Mouse (Mus musculus): ENCODE data around the gene Pyroxd1. TPM values are rescaled to one million over a fixed set of nuclear protein-coding genes. Genes with fewer than 3 reads are reported as not detected.

Pyroxd1 gene
- 12.2 and 15.5 TPM in 2 replicates for polyA plus RNA-seq (2012; rRNA removed)

GRCm38 (mm10) chr6:142345440-142346038 is at the start of gene Pyroxd1:
Gene Pyroxd1 (plus strand): TSS chr6:142345654.
- no peak for TF ChIP-seq POLR2A (IDR thresholded peaks at IDR 0.05; ENCODE audit: borderline replicate concordance, extremely low read depth, insufficient read depth, insufficient read length, poor library complexity, severe bottlenecking)
- TF ChIP-seq CTCF (IDR thresholded peaks at IDR 0.05; ENCODE audit: borderline replicate concordance, extremely low read depth, insufficient read depth, insufficient read length), result no peak
- peak; percentile 98 for DNase-seq (ENCODE audit: low read depth)

GRCm38 (mm10) chr6:142298098-142298497 is 47.4 kb upstream of the Pyroxd1 start, which contains the start of gene Iapp:
Gene Iapp (plus strand): TSS chr6:142298423.
- no peak for TF ChIP-seq POLR2A (IDR thresholded peaks at IDR 0.05; ENCODE audit: borderline replicate concordance, extremely low read depth, insufficient read depth, insufficient read length, poor library complexity, severe bottlenecking)
- TF ChIP-seq CTCF (IDR thresholded peaks at IDR 0.05; ENCODE audit: borderline replicate concordance, extremely low read depth, insufficient read depth, insufficient read length), result no peak
- peak; percentile 21 for DNase-seq (ENCODE audit: low read depth)

DNA sequence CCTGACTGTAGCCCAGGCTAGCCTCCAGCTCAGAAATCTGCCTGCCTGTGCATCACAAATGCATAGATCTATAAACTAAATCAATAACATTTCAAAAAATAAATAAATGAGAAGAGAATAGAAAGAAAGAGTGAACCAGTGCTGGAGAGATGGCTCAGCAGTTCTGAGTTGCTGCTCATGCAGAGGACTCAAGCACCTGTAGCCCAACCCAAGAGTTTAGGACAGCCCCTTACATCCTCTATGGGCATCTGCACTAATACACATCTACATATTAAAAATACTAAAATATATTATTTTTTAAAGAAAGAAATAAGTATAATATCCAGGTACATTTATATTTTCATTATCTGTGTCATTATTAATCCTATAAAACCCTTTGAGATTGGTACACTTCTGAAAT is 40.4 kb upstream of the Pyroxd1 start:
- no peak for DNase-seq (ENCODE audit: low read depth)
- TF ChIP-seq CTCF (IDR thresholded peaks at IDR 0.05; ENCODE audit: borderline replicate concordance, extremely low read depth, insufficient read depth, insufficient read length) (no peak), POLR2A (IDR thresholded peaks at IDR 0.05; ENCODE audit: borderline replicate concordance, extremely low read depth, insufficient read depth, insufficient read length, poor library complexity, severe bottlenecking) (no peak)

DNA sequence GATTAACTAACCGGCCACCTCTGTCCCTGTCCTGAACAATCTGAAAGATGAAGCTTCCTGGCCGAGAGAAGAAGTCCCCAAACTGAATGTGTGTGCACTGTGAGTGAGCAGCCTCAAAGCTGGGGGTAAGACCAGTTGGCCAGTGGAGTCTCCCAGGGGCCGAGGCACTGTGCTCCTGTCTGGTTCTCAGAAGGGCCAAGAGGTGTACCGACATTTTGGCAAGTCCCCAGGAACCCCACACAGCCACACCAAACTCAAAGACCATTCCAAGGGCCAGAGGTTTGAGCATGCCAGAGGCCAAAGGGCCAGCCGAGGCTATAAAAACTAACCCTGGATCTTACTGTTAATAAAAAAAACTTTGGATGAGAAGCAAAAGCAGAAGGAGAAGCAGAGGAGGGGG is 31.2 kb upstream of the Pyroxd1 start:
- TF ChIP-seq CTCF (IDR thresholded peaks at IDR 0.05; ENCODE audit: borderline replicate concordance, extremely low read depth, insufficient read depth, insufficient read length), result no peak
- TF ChIP-seq POLR2A (IDR thresholded peaks at IDR 0.05; ENCODE audit: borderline replicate concordance, extremely low read depth, insufficient read depth, insufficient read length, poor library complexity, severe bottlenecking), result no peak

DNA sequence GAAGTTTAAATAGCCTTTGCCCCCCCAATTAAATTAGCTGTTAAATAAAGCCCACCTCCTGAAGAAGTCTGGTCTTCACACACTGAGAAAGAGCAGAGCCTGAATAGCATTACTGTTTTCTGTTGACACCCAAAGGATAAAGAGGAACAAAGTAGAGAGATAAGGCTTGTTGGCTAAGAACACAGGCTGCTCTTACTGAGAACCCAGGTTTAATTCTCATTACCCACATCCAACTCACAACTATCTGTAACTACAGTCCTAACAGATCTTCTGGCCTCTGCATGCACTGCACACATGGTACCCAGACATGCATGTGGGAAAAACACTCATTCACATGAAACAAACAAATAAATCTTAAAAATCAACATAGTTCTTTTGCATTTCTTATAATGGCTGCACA is 28.3 kb upstream of the Pyroxd1 start:
- no peak for DNase-seq (ENCODE audit: low read depth)
- TF ChIP-seq POLR2A (IDR thresholded peaks at IDR 0.05; ENCODE audit: borderline replicate concordance, extremely low read depth, insufficient read depth, insufficient read length, poor library complexity, severe bottlenecking) (no peak), CTCF (IDR thresholded peaks at IDR 0.05; ENCODE audit: borderline replicate concordance, extremely low read depth, insufficient read depth, insufficient read length) (no peak)

More for the DNA sequence above, 31.2 kb upstream of the Pyroxd1 start:
- DNase-seq (ENCODE audit: low read depth), result no peak

- TF ChIP-seq POLR2A (IDR thresholded peaks at IDR 0.05; ENCODE audit: borderline replicate concordance, extremely low read depth, insufficient read depth, insufficient read length, poor library complexity, severe bottlenecking) (no peak), CTCF (IDR thresholded peaks at IDR 0.05; ENCODE audit: borderline replicate concordance, extremely low read depth, insufficient read depth, insufficient read length) (no peak)
Observed at GRCm38 (mm10) chr6:142322881-142323280, 22.6 kb upstream of the Pyroxd1 start, which contains the start of gene Slco1a5. Gene Slco1a5 (minus strand): TSS chr6:142322981.

GRCm38 (mm10) chr6:142326598-142326997 is 18.9 kb upstream of the Pyroxd1 start:
- TF ChIP-seq CTCF (IDR thresholded peaks at IDR 0.05; ENCODE audit: borderline replicate concordance, extremely low read depth, insufficient read depth, insufficient read length) (no peak), POLR2A (IDR thresholded peaks at IDR 0.05; ENCODE audit: borderline replicate concordance, extremely low read depth, insufficient read depth, insufficient read length, poor library complexity, severe bottlenecking) (no peak)
- no peak for DNase-seq (ENCODE audit: low read depth)

More at GRCm38 (mm10) chr6:142322881-142323280, 22.6 kb upstream of the Pyroxd1 start, which contains the start of gene Slco1a5:
- DNase-seq (ENCODE audit: low read depth), result no peak

GRCm38 (mm10) chr6:142329201-142329600 is 16.3 kb upstream of the Pyroxd1 start:
- no peak for DNase-seq (ENCODE audit: low read depth)
- TF ChIP-seq CTCF (IDR thresholded peaks at IDR 0.05; ENCODE audit: borderline replicate concordance, extremely low read depth, insufficient read depth, insufficient read length) (no peak), POLR2A (IDR thresholded peaks at IDR 0.05; ENCODE audit: borderline replicate concordance, extremely low read depth, insufficient read depth, insufficient read length, poor library complexity, severe bottlenecking) (no peak)

DNA sequence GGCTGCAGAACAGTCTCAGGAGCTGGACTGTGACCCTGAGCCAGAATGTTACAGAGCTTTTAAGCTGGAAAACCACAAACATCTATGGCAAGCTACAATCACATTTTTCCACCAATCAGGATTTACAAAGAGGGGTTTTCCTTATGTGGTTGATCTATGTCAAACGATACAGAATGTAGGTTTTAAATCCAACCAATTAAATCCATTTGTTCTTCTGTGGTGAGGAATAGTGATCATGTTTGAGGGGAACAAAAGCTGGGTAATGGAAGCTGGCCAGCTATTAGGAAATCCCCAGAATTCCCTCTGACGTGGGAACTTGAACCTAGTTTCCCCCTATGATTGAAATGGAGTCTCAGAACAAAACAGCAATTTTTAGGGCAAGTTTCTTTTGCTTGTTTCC is 6.5 kb upstream of the Pyroxd1 start:
- DNase-seq (ENCODE audit: low read depth), result no peak
- TF ChIP-seq POLR2A (IDR thresholded peaks at IDR 0.05; ENCODE audit: borderline replicate concordance, extremely low read depth, insufficient read depth, insufficient read length, poor library complexity, severe bottlenecking) (no peak), CTCF (IDR thresholded peaks at IDR 0.05; ENCODE audit: borderline replicate concordance, extremely low read depth, insufficient read depth, insufficient read length) (no peak)

GRCm38 (mm10) chr6:142339576-142339975 is 5.9 kb upstream of the Pyroxd1 start:
- TF ChIP-seq CTCF (IDR thresholded peaks at IDR 0.05; ENCODE audit: borderline replicate concordance, extremely low read depth, insufficient read depth, insufficient read length) (no peak), POLR2A (IDR thresholded peaks at IDR 0.05; ENCODE audit: borderline replicate concordance, extremely low read depth, insufficient read depth, insufficient read length, poor library complexity, severe bottlenecking) (no peak)
- DNase-seq (ENCODE audit: low read depth), result no peak

- DNase-seq (ENCODE audit: low read depth), result peak; percentile 64
Observed at GRCm38 (mm10) chr6:142343561-142343960, 1.9 kb upstream of the Pyroxd1 start.

More at GRCm38 (mm10) chr6:142343561-142343960, 1.9 kb upstream of the Pyroxd1 start:
- TF ChIP-seq POLR2A (IDR thresholded peaks at IDR 0.05; ENCODE audit: borderline replicate concordance, extremely low read depth, insufficient read depth, insufficient read length, poor library complexity, severe bottlenecking), result no peak
- TF ChIP-seq CTCF (IDR thresholded peaks at IDR 0.05; ENCODE audit: borderline replicate concordance, extremely low read depth, insufficient read depth, insufficient read length), result peak; percentile 62; the same call in 1 of the 2 replicates

All from brain, embryonic 14.5 days (tissue).